Mouse (Mus musculus) ovary, adult 18-20 months (tissue): ENCODE results near the gene Galnt9.
A peak's percentile ranks its signal among the peaks of the same experiment; 100 is the strongest.

Experiments used
- DNase-seq: peaks from one replicate; pipeline ENCODE4 v3.0.0; 2022; ENCODE audit warnings: low spot score, mixed read lengths

The Galnt9 gene

DNA sequence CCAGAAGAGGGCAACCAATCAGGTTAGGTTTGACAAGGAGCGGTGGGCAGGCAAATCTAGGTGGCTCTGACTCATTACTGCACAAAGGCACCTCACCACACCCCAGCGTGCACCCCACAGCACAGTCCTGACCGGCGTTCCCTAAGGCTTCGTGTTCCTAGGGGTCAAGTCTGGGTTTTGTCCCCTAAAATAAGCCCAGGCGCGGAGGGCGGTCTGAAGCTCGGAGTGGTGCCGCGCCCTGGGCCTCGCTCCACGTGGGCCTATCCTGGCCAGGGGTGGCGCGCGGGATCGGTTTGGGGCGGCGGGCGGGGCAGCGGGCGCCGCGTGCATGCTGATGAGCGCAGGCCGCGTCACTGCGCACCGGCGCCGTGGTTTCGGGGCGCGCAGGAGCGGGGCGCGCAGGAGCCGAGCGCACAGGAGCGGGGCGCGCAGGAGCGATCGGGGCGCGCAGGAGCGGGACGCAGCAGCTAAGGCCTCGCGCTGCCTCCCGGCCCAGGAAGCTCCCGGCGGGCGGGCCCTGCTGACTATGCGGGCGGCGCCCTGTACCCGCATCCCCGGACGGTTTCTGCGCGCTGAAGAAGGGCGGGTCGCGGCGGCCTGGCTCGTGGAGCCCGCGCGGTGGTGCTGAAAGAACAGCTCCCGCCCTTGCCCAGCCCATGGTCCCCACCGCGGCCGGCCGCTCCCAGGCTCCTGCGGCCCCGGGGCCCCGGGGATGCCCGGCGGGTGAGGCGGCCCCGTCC is at the start of gene Galnt9:
Gene Galnt9 (plus strand): TSS at position 405 of the 740 bp plus-strand sequence.
- peak; percentile 37 for DNase-seq

DNA sequence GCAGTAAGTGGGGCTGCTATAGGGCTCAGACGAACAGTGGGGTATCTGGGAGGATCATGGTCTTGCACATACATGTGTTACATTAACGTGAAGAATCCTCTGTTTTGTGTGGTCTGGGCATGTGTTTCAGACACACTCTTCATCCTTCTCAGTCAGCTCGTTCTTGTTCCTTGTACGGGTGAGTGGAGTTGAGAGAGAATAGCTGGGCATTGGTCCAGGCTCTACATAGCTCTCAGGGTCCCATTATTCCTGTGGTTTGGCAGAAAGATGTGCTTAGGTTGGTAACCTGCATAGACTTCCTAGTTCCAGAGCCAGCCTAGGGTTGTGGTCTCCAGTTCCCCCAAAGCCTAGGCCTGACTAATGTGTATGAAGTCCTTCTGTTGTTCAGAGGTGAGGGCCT is 49.8 kb upstream of the Galnt9 start:
- DNase-seq: no peak

GRCm38 (mm10) chr5:110495051-110495450 is 49.1 kb upstream of the Galnt9 start:
- no peak for DNase-seq

DNA sequence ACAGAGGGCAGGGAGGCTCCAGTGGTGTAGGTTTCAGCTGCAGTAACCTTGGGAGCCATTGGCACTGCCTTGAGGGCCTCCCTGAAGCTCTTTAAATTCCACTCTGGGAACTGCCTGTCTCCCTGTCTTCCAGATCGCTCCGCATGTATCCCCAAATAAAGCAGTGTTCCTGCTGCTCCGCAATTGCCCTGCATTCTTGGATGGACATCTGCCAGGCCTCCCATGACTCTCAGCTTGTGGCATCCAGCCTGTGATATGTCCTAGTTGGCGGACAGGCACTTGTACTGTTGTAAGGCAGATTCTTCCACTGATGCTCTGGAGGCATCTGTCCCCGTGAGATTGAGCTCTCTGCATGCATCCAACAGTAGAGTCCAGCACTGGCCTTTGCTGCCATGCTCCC is 46.6 kb upstream of the Galnt9 start:
- no peak for DNase-seq

- no peak for DNase-seq
Measured at GRCm38 (mm10) chr5:110498071-110498470, 46.1 kb upstream of the Galnt9 start.

DNA sequence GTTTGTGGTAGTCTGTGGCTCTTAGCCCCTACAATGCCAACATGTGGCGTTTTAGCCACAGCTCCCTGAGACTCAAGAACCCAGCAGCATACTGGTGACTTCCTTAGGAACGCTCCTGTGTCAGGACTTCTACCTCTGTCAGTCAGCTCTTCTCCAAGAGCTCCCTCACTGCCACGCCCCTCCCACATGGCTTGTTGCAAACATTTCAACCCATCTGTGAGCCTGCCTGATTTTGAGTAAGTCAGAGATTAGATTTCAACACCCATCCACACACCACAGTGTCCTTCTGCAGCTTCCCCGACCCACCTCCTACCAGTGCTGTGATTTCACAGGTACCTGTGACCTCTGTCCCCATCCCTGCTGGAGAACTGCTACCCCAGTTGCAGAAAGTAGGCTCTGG is 43.9 kb upstream of the Galnt9 start:
- DNase-seq: no peak

DNA sequence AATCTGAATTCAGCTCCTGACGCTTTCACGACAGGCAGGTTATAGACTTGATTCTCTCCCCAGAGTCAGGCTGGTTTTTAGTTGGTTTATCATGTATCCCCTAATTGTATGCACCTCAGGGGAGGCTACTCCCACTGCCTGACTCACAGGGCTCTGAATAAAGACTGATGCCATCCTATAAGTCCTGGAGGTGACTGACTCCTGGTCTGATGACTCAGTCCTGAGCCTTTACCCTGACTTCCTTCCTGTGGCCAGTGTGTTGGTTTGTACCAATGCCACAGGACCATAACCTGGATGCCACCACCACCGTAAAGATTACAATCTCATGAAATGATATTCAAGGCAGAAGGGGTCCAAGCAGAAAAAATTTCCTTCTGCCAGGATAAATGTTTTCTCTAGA is 40.8 kb upstream of the Galnt9 start:
- DNase-seq: no peak

DNA sequence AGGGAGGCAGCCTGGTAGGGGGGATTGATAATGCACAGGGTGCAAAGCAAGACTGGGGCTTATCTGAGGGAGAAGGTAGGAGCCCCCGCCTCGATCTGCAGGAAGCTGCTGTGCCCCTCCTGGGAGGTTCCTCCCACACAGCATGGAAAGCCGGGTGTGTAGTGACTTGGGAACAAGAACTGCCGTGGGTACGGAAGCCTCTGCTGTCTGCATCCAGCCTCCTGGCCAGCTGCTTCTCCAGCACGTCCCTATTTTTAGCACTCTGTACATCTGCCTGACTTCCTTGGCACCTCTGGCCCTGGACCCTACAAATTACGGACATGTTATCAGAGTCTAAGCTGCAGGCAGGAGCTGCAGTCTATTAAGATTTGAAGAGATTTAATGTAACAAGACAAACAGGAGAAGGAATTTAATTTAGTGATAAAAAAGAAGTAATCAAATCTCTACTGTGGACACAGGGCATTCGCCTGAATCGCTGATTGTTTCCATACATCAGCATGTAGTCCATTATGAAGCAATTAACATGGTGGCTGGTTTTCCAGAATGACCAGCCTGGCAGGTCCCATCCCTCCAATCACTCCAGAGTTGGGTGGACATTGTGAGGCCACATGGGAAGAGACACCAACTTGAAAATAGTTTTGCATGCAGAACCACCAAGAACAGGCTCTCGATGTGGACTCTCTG is 38.4 kb upstream of the Galnt9 start:
- no peak for DNase-seq

DNA sequence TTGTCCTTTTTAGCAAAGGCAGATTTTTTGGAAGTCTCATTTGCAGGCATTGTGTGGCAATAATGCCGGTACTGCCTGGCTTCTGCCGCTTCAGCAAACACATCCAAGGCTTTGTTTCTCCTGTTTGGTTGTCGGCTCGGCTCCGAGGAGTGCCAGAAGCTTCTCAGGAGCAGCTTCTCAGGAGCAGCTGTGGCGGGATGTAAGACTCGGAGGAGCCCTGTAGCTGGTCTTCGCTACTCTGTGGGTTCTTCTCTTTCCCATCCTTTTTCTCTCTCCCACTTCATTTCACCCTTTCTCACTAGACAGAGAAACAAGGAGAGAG is 37.9 kb upstream of the Galnt9 start:
- DNase-seq: no peak

DNA sequence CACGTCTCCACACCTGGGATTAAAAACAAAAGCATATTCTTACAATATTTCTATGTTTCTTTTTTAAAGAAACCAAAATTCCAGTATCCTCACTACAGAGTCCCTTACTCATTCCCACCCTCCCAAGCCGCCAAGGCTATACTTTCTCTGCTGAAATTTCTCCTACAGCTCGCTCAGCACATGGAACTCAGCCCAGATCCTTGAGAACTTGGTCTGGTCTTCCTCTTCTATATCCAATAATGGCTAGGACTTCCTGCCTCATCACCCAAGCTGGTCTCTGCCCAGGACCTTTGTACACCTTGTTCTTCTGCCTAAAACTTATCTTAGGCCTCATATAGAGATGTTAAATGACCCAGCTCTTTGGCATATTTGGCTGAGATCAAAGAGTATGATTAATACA is 37.3 kb upstream of the Galnt9 start:
- DNase-seq: no peak

DNA sequence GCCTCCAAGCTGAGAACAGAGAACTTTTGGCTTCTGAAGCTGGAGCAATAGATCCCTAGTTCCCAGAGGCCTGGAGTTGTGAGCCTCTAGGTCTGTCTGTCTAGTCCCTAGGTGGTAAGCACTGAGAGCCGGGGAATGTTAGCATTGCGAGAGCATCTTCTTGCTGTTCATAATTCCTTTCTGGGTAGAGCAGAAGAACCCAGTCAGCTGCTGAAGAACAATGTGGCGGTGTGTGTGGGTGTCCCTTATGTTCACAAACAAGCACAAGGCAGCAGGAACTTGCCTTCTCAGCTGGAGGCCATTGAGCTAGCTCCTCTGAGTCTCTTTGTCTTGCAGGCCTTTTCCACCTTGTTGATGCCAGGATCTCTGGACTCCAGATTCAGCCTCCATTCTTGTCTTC is 36.2 kb upstream of the Galnt9 start:
- DNase-seq: no peak

- DNase-seq: no peak
Measured at GRCm38 (mm10) chr5:110510357-110510756, 33.8 kb upstream of the Galnt9 start.

DNA sequence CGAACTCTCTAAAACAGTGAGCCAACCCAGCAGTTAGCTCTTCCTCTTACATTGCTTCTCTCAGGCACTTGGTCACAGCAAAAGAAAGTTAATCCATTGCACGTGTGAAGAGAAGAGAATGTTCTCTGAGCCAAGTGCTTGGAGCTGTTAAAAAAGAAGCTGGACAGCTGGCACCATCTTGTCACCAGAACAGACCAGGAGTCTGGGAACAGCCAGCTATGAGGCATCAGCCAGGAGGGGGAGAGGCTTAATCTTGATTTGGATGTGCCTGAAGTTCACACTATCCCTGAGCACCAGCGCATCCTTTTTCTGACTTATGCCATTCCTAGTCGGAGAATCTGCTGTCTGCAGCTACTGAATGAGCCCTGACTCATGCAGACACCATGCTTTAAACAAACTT is 30.4 kb upstream of the Galnt9 start:
- DNase-seq: no peak

- DNase-seq: no peak
Measured at GRCm38 (mm10) chr5:110514694-110515093, 29.5 kb upstream of the Galnt9 start.

DNA sequence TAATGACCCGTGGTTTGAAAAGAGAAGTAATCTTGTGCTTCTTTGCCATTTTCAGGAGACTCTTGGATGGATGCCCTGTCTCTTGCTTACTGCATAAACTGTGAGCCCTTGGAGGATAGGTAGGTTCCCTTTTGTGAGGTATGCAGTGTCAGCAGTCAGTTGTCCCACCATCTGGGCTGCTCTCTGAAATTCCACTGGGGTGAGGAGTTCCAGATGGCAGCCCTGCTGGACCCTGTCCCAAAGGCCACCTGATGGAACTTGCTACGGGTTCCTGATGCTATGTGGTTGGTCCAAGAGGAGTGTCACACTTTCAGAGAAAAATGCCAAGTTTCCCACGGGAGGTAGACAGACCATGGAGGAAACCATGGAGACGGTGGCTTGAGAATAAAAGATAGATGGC is 27.8 kb upstream of the Galnt9 start:
- DNase-seq: no peak

DNA sequence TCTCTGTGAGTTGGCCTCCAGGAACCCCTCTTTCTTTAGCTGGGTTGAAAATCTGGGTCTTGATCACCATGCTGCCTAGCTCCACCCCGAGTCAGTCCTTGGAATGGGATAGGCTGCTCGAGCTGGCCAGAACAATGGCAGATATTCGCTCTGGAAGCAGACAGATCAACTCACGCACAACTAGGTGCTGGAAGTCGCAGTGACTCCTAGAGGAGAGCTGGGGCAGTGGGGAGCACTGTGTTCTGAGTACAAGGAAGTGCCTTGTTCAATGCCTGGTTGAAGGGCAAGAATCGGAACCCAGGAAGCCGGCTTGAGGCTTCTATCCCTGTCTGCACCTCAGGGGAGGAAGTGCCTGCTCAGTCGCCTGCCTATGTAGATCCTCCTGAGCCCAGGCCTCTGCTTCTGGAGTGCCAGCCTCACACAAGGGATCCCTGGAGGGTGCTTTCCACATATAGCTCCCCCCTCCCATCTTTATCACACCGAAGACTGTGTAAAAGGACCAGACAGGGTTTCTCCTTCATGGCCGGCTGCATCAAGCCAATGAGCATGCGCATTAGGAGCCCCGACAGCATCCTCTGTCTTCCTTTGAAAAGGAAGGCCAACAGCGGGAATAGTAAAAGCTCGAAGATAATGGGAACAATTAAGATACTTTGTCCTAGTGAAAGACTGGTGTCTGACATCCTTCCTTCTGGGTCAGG is 25.9 kb upstream of the Galnt9 start:
- no peak for DNase-seq

DNA sequence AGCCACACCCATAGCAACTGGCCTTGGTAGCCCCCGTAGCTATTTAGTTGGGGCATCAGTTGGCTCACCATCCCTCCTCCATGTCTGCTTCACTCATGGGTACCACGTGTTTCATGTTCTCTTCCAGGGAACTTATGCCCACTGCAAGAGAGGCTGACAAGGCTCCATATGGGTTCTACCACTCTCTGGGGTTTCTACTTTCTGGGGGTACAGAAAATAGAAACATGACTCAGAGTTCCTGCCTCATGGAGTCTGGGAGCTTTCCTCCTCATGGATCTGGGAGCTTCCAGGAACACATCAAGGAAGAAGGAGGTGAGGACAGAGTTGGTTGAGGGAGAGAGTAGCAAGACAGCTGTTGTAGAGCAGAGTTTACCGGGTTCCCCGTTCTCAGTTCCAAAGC is 23.2 kb upstream of the Galnt9 start:
- no peak for DNase-seq

- DNase-seq: no peak
Measured at GRCm38 (mm10) chr5:110521822-110522221, 22.3 kb upstream of the Galnt9 start.

DNA sequence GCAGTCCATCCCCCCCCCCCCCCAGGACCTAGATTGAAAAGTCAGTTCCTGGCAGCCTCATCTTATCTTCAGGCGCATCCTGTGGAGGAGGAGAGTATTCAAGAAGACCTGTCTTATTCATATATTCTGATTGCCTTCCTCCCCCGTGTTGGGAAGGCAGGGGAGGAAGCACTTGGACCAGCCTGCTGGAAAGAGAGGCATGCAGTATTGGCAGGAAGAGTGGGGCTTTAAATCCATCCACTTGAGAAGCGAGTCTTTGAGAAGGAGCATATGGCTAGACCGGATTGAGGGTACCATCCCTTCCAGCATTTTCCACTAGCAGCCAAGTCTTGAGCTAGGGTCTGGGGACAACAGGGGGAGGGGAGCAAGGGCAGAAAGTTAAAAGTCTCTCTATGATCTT is 20.9 kb upstream of the Galnt9 start:
- no peak for DNase-seq

- DNase-seq: no peak
Measured at GRCm38 (mm10) chr5:110525701-110526100, 18.5 kb upstream of the Galnt9 start.

DNA sequence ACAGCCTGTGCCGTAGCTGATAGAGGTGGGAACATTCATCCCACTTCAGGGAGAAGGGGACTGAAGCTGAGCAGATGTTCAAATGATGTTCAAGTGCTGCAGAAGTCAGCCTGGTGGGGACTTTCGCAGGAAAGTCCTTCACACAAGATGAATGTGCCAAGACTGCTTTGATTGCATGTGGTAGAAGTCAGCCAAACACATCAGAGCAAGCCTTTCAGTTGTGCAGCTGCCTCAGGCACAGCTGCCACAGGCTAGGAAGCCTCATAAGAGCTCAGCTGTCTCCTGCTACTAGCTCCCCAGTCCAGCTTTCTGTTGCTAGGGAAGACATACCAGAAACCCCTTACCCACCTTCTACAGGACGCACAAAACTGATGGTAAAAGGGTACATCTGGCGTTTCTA is 17.6 kb upstream of the Galnt9 start:
- no peak for DNase-seq

- no peak for DNase-seq
Measured at GRCm38 (mm10) chr5:110531091-110531490, 13.1 kb upstream of the Galnt9 start.

DNA sequence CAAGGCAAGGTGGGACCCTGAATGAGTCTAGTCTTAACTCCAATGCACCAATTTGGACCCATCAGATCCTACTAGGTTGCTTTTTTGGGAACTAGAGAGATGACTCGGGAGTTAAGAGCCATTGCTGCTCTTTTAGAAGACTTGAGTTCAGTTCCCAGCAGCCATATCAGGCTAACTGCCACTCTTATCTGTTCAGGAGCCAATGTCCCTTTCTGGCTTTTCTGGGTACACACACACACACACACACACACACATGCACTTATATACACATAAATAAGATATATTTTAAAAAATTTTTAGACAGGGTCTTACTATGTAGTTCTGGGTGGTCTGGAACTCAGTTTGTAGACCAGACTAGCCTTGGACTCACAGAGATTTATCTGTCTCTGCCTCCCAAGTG is 9.8 kb upstream of the Galnt9 start:
- no peak for DNase-seq
